Mouse (Mus musculus) CD4-positive, CD25-positive, alpha-beta regulatory T cell, adult 2 months (primary cell): Measurements from ENCODE around the gene Bmp3.

Source experiments
- DNase-seq: peaks from one replicate; pipeline ENCODE4 v3.0.0-alpha.2; 2012; ENCODE audit warnings: low read depth, low spot score

The Bmp3 gene

DNA sequence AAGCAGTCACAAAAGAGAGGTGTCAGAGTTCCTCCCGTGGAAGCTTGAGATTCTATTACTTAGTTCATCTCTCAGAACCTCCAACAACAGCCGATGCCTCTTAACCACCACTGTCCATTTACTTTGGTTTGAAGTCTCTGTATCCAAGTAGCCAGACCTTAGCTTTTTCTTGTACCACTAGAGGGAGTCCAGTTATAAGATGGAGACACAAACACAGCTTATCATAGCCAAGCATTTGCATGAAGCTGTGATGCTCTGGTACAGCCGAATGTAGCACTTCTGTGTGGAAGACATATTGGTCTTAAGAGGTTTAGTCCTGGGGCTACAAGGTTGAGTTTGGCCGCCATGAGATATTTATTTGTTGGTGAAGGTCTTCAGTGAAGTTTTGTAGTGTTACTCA is 48.1 kb downstream of the Bmp3 start:
- DNase-seq = no peak

DNA sequence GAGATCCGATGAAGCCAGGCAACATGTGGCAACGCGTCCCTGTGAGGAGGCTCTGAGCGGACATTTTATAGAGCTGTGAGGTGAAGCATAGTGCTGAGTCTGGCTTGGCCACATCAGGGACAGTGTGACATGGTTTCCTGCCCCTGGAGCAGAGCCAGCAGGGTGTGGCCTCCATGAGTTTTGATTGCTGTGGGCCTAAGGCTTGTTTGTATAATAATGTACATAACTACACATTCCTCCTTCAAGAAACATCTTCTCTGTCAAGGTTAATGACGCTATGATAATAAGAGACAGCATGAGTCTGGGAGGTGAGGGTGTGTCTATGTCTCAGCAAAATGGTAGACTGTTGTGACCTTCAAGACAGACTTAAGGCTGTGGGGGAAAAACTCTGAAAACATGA is 64.5 kb downstream of the Bmp3 start:
- no peak for DNase-seq

DNA sequence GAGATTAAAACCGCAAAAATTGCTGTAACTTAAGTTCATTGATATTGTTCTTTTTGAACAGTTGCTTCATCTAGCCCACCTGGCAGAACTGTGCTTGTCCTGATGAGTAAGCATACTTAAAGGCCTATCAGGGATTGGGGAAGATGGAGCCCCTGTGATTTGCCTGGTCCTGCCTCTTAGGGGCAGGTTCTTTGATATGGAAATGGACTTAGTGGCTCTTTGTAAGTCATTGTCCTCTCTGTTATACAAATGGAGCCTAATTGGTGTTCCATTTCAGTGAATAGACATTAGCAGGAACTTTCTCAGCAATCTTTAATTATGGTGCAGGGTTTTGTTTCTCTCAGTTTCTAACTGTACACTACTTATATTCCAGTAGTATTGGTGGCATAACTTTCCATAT is 67.4 kb downstream of the Bmp3 start:
- DNase-seq = no peak

DNA sequence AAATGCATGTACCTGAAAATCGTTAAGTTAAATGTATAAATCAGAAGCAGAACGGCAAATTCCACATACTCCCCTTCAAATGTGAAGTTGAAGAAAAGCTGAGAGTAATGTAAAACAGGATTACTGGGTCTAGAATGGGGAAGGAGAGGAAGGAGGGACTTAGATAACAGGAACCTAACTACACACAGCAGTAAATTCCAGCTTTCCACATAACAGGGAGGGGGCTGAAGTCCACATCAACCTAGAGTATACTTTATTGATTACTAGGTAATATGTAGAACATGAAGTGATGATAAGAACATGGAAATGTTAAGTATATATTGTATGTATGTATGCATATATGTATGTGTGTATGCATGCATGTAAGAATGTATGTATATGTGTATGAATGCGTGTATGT is 68.7 kb downstream of the Bmp3 start:
- DNase-seq = no peak
